In the genomic region with DNA sequence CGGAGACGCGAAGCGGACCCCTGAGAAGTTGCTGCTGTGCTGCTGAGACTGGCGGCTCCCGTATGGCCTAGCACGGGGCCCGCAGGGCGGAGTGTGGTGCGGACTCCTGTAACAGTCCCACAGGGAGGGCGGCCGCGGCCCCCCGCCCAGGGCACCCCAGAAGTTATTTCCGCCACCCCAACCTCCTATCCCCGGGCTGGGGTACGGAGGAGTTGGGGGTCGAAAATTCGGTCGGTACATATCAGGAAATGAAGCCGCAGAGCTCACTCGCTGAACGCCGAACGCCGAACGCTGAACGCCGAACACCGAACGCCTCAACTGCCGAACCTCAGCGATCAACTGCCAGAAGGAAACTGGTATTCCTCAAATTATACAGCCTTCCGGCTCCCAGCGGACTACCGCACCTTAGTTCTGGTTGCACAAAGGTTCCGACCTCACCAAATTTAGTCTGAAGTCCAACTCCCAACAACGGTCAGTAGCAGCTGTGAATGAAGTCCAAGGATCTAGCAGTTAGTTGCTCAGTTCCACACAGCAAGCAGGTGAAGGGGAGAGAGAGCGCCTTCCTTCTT, we compare ENCODE assay signal across 9 mouse cellular contexts. TPM values are rescaled to one million over a fixed set of nuclear protein-coding genes. Genes with fewer than 3 reads are reported as not detected.
DNase-seq lines count a peak whose midpoint lies in the region; ATAC-seq and TF ChIP-seq lines count a peak whose summit lies in the region.
"Had no signal": no experiment of that assay in that cellular context is flagged by ENCODE, and none has a peak within 500 bp of the region (broad histone marks: within the 10 kb centered on the region; RNA-seq: fewer than 3 reads in every experiment).

TSS of gene Gm7102 (minus strand) at position 554 of the 569 bp plus-strand sequence.

- no peak for DNase-seq in heart, postnatal 0 days (ENCODE audit: low spot score)
- no peak for DNase-seq in heart, adult 11 months
- DNase-seq in spleen, postnatal 4 days (ENCODE audit: low spot score in 2 of 2): no peak
- DNase-seq in left cerebral cortex, postnatal 14 days (ENCODE audit: low spot score in 2 of 2): no peak
- no peak for DNase-seq in ovary, adult 18-20 months (ENCODE audit: low spot score)

- WGBS in heart, postnatal 0 days: 16% methylated on average over 39 of the region's 39 CpGs
- WGBS in embryonic facial prominence, embryonic 12.5 days: 31% methylated on average over 39 of the region's 39 CpGs
- 42% methylated on average over 39 of the region's 39 CpGs for WGBS in intestine, postnatal 0 days
- WGBS in midbrain, embryonic 13.5 days: 33% methylated on average over 39 of the region's 39 CpGs

- H3K4me2 ChIP-seq in heart, postnatal 0 days (ENCODE audit: low read depth, low read length): peak within 1 kb of the TSS; percentile 70
- H3K4me2 ChIP-seq in embryonic facial prominence, embryonic 12.5 days (replicated peaks): peak within 1 kb of the TSS; percentile 50
- H3K4me2 ChIP-seq in intestine, postnatal 0 days (replicated peaks; ENCODE audit: low read depth): peak within 1 kb of the TSS; percentile 59
- H3K4me2 ChIP-seq in midbrain, embryonic 13.5 days (replicated peaks): peak within 1 kb of the TSS; percentile 50

- no peak for ATAC-seq in heart, postnatal 0 days (ENCODE audit: insufficient read depth, low read depth)
- no peak for ATAC-seq in embryonic facial prominence, embryonic 12.5 days (ENCODE audit: insufficient number of reproducible peaks, insufficient read depth, low FRiP score, low TSS enrichment)
- ATAC-seq in intestine, postnatal 0 days: no peak; the same call in 1 of the 2 replicates
- no peak for ATAC-seq in midbrain, embryonic 13.5 days

- H3K9ac ChIP-seq in heart, postnatal 0 days (replicated peaks; ENCODE audit: low read depth, low read length): 0 out of 2 replicates have a peak within 1 kb of the TSS, but pooled peaks have one; percentile 6
- H3K9ac ChIP-seq in embryonic facial prominence, embryonic 12.5 days: 0 out of 2 replicates have a peak within 1 kb of the TSS, but pooled peaks have one; percentile 30
- H3K9ac ChIP-seq in intestine, postnatal 0 days (ENCODE audit: low read depth, low read length): no peak within 1 kb of the TSS
- H3K9ac ChIP-seq in midbrain, embryonic 13.5 days (replicated peaks): peak within 1 kb of the TSS; percentile 41; the same call in 1 of the 2 replicates

- H3K4me3 ChIP-seq in heart, postnatal 0 days (ENCODE audit: low read depth, low read length): peak within 1 kb of the TSS; percentile 46
- H3K4me3 ChIP-seq in embryonic facial prominence, embryonic 12.5 days: peak within 1 kb of the TSS; percentile 33
- peak within 1 kb of the TSS; percentile 18 for H3K4me3 ChIP-seq in intestine, postnatal 0 days (ENCODE audit: low read depth, low read length)
- peak within 1 kb of the TSS; percentile 29 for H3K4me3 ChIP-seq in midbrain, embryonic 13.5 days (replicated peaks)

- H3K36me3 ChIP-seq in heart, postnatal 0 days (replicated peaks; ENCODE audit: control insufficient read depth, insufficient read depth, low read length): no peaks in the 10 kb centered on the region
- H3K36me3 ChIP-seq in embryonic facial prominence, embryonic 12.5 days: no peaks in the 10 kb centered on the region
- H3K36me3 ChIP-seq in intestine, postnatal 0 days (ENCODE audit: control insufficient read depth, insufficient read depth): peaks cover 3% of the 10 kb centered on the region; the same call in 1 of the 2 replicates
- no peaks in the 10 kb centered on the region for H3K36me3 ChIP-seq in midbrain, embryonic 13.5 days

- TF ChIP-seq CTCF in heart, postnatal 0 days (IDR thresholded peaks at IDR 0.05; ENCODE audit: low read depth): no peak
- TF ChIP-seq CTCF in intestine, postnatal 0 days (IDR thresholded peaks at IDR 0.05; ENCODE audit: low read depth): no peak

- no peak for TF ChIP-seq EP300 in heart, postnatal 0 days (IDR thresholded peaks at IDR 0.05; ENCODE audit: low read depth)

- no peaks in the 10 kb centered on the region for H3K4me1 ChIP-seq in heart, postnatal 0 days (ENCODE audit: control insufficient read depth, insufficient read depth)
- no peaks in the 10 kb centered on the region for H3K4me1 ChIP-seq in embryonic facial prominence, embryonic 12.5 days
- no peaks in the 10 kb centered on the region for H3K4me1 ChIP-seq in intestine, postnatal 0 days (replicated peaks; ENCODE audit: control insufficient read depth, insufficient read depth, low read length)
- H3K4me1 ChIP-seq in midbrain, embryonic 13.5 days (replicated peaks): no peaks in the 10 kb centered on the region

- H3K27ac ChIP-seq in heart, postnatal 0 days (ENCODE audit: low read depth): no peak within 1 kb of the TSS
- H3K27ac ChIP-seq in embryonic facial prominence, embryonic 12.5 days: no peak within 1 kb of the TSS
- no peak within 1 kb of the TSS for H3K27ac ChIP-seq in intestine, postnatal 0 days (ENCODE audit: low read depth, low read length)
- no peak within 1 kb of the TSS for H3K27ac ChIP-seq in midbrain, embryonic 13.5 days

- H3K9me3 ChIP-seq in heart, postnatal 0 days (replicated peaks; ENCODE audit: control insufficient read depth, low read length): no peaks in the 10 kb centered on the region
- no peaks in the 10 kb centered on the region for H3K9me3 ChIP-seq in embryonic facial prominence, embryonic 12.5 days
- no peaks in the 10 kb centered on the region for H3K9me3 ChIP-seq in intestine, postnatal 0 days (ENCODE audit: control insufficient read depth)
- H3K9me3 ChIP-seq in midbrain, embryonic 13.5 days: peaks cover 6% of the 10 kb centered on the region; the same call in 1 of the 2 replicates

- H3K27me3 ChIP-seq in heart, postnatal 0 days (ENCODE audit: control insufficient read depth, insufficient read depth, low read length): no peaks in the 10 kb centered on the region
- H3K27me3 ChIP-seq in embryonic facial prominence, embryonic 12.5 days: no peaks in the 10 kb centered on the region
- H3K27me3 ChIP-seq in intestine, postnatal 0 days (replicated peaks; ENCODE audit: control insufficient read depth, insufficient read depth, low read length): no peaks in the 10 kb centered on the region
- no peaks in the 10 kb centered on the region for H3K27me3 ChIP-seq in midbrain, embryonic 13.5 days

- intact Hi-C loops in left cerebral cortex, postnatal 14 days (cut with DNase I): no loop called here

RNA-seq across cellular contexts. Expression of gene Gm7102, which starts in this region (rescaled TPM):
- 0.77 TPM in 1 of 2 replicates, not detected in the other for total RNA-seq in heart, postnatal 0 days (2014; rRNA removed; ENCODE audit: low replicate concordance)
- polyA plus RNA-seq in heart, postnatal 0 days (2015; fragmentation: Nextera tagmentation; extraction: Ambion mirVana): 0.15 TPM in 1 of 2 replicates, not detected in the other
- 0.20 and 0.33 TPM in 2 replicates for polyA plus RNA-seq in embryonic facial prominence, embryonic 12.5 days (2016; fragmentation: Nextera tagmentation; extraction: Ambion mirVana)
- 0.09 TPM in 1 of 2 replicates, not detected in the other for polyA plus RNA-seq in intestine, postnatal 0 days (2015; fragmentation: Nextera tagmentation; extraction: Ambion mirVana)
- 0.13 TPM in 1 of 2 replicates, not detected in the other for polyA plus RNA-seq in midbrain, embryonic 13.5 days (2015; fragmentation: Nextera tagmentation; extraction: Ambion mirVana)
- total RNA-seq in left cerebral cortex, postnatal 14 days (2021): not detected
- total RNA-seq: MEL had no signal
